Mouse (Mus musculus) forebrain, embryonic 10.5 days (tissue): ENCODE measurements around the gene Golgb1. TPM values are rescaled to one million over a fixed set of nuclear protein-coding genes. Genes with fewer than 3 reads are reported as not detected.
"Not testable (repeated sequence)": the region's sequence is repeated elsewhere in the genome, so short reads cannot be mapped to it uniquely, and the experiment has no call there.

ENCODE experiments used
- DNase-seq: peaks from one replicate; pipeline ENCODE4 v3.0.0-alpha.2; 2017; ENCODE audit warnings: low spot score; ENCODE audit errors: extremely low spot score
- H3K27ac ChIP-seq: fragments of 300-500 bp; sonication (generic); 2 replicates; pipeline ENCODE4 v1.5.1; 2016; ENCODE audit warnings: mild to moderate bottlenecking
- H3K27me3 ChIP-seq: fragments of 300-500 bp; sonication (generic); 2 replicates; pipeline ENCODE4 v1.6.1; 2016; ENCODE audit warnings: mild to moderate bottlenecking; ENCODE audit not compliant: poor library complexity, severe bottlenecking
- H3K36me3 ChIP-seq: fragments of 300-500 bp; sonication (generic); replicated peaks from 2 replicates; pipeline ENCODE4 v1.6.1; 2016; ENCODE audit warnings: mild to moderate bottlenecking, moderate library complexity
- H3K4me1 ChIP-seq: fragments of 300-500 bp; sonication (generic); 2 replicates; pipeline ENCODE4 v1.6.1; 2016
- H3K4me3 ChIP-seq: fragments of 300-500 bp; sonication (generic); 2 replicates; pipeline ENCODE4 v1.5.1; 2016; ENCODE audit warnings: mild to moderate bottlenecking, moderate library complexity
- H3K9me3 ChIP-seq: fragments of 300-500 bp; sonication (generic); 2 replicates; pipeline ENCODE4 v1.6.1; 2016; ENCODE audit warnings: mild to moderate bottlenecking, moderate library complexity
- WGBS: fragments of 180-500 bp; shearing (Covaris S2); methylation state at CpG from one replicate; pipeline ENCODE4 v1.1.7; 2016; 5-methylcytosine and 5-hydroxymethylcytosine counted together
- polyA plus RNA-seq: library from polyadenylated mRNA; unstranded; fragments of >200 nt; fragmentation: Nextera tagmentation; extraction: Ambion mirVana; gene quantifications from 2 replicates; pipeline ENCODE4 v1.2.1, GENCODE M21; 2016

Gene Golgb1
- polyA plus RNA-seq, result 71.8 and 76.2 TPM in 2 replicates

- Histone ChIP-seq H3K27ac (peak within 1 kb of the TSS; percentile 91), H3K36me3 (peaks cover 33% of the 10 kb centered on the region), H3K4me1 (peaks cover 17% of the 10 kb centered on the region), H3K27me3 (no peaks in the 10 kb centered on the region), H3K9me3 (no peaks in the 10 kb centered on the region), H3K4me3 (peak within 1 kb of the TSS; percentile 96)
- under 1% methylated on average over 43 of the region's 43 CpGs for WGBS
- DNase-seq, result peak; percentile 94
These were observed at the start of gene Golgb1, which contains the start of gene Eaf2 for GRCm38 (mm10) chr16:36874583-36875275. TSS of gene Golgb1 (plus strand) at chr16:36875140. TSS of gene Eaf2 (minus strand) at chr16:36875003.

GRCm38 (mm10) chr16:36827611-36828053 is 47.3 kb upstream of the Golgb1 start:
- no peak for DNase-seq
- peaks cover 19% of the 10 kb centered on the region for H3K4me1 ChIP-seq
- peaks cover 15% of the 10 kb centered on the region for H3K27me3 ChIP-seq
- H3K27ac ChIP-seq, result no peak overlapping the region; the same call in 1 of the 2 replicates
- H3K36me3 ChIP-seq, result peaks cover 20% of the 10 kb centered on the region
- H3K4me3 ChIP-seq, result peak overlapping the region; percentile 90
- no peaks in the 10 kb centered on the region for H3K9me3 ChIP-seq
- WGBS, result 4% methylated on average over 11 of the region's 11 CpGs

- H3K27ac ChIP-seq, result peak within 1 kb of the TSS; percentile 93
- H3K27me3 ChIP-seq, result peaks cover 15% of the 10 kb centered on the region
- H3K9me3 ChIP-seq, result no peaks in the 10 kb centered on the region
- H3K36me3 ChIP-seq, result peaks cover 24% of the 10 kb centered on the region
- peaks cover 19% of the 10 kb centered on the region for H3K4me1 ChIP-seq
- WGBS, result under 1% methylated on average over 64 of the region's 64 CpGs
- DNase-seq, result peak; percentile 92
- H3K4me3 ChIP-seq, result peak within 1 kb of the TSS; percentile 90
These were observed 46.7 kb upstream of the Golgb1 start, which contains the start of gene Iqcb1 for GRCm38 (mm10) chr16:36828054-36828786. TSS of gene Iqcb1 (plus strand) at chr16:36828385.

- WGBS, result 8% methylated on average over 11 of the region's 11 CpGs
- Histone ChIP-seq H3K27me3 (peaks cover 15% of the 10 kb centered on the region), H3K9me3 (no peaks in the 10 kb centered on the region), H3K36me3 (peaks cover 28% of the 10 kb centered on the region), H3K27ac (peak overlapping the region; percentile 93), H3K4me1 (peaks cover 19% of the 10 kb centered on the region), H3K4me3 (peak overlapping the region; percentile 90)
- DNase-seq, result no peak
These were observed 46.1 kb upstream of the Golgb1 start for GRCm38 (mm10) chr16:36828820-36829219.

- not testable (repeated sequence) for DNase-seq, H3K9me3 ChIP-seq, H3K4me3 ChIP-seq, H3K27ac ChIP-seq, H3K4me1 ChIP-seq, H3K27me3 ChIP-seq
- peaks cover 84% of the 10 kb centered on the region for H3K36me3 ChIP-seq
- whole genome bisulfite sequencing, result 96% methylated on average over 1 of the region's 1 CpGs
These were observed 28.0 kb upstream of the Golgb1 start for GRCm38 (mm10) chr16:36846894-36847293.

- WGBS, result 92% methylated on average over 3 of the region's 3 CpGs
- no peak for DNase-seq
- Histone ChIP-seq H3K27me3 (no peaks in the 10 kb centered on the region), H3K27ac (no peak overlapping the region), H3K4me1 (no peaks in the 10 kb centered on the region), H3K4me3 (no peak overlapping the region), H3K9me3 (no peaks in the 10 kb centered on the region), H3K36me3 (peaks cover 83% of the 10 kb centered on the region)
These were observed 23.7 kb upstream of the Golgb1 start for GRCm38 (mm10) chr16:36851202-36851601.

GRCm38 (mm10) chr16:36863585-36863984 is 11.4 kb upstream of the Golgb1 start:
- no peak overlapping the region for H3K27ac ChIP-seq
- no peaks in the 10 kb centered on the region for H3K9me3 ChIP-seq
- DNase-seq, result no peak
- 96% methylated on average over 3 of the region's 3 CpGs for WGBS
- peaks cover 70% of the 10 kb centered on the region for H3K36me3 ChIP-seq
- H3K27me3 ChIP-seq, result no peaks in the 10 kb centered on the region
- no peaks in the 10 kb centered on the region for H3K4me1 ChIP-seq
- no peak overlapping the region for H3K4me3 ChIP-seq

- peaks cover 7% of the 10 kb centered on the region for H3K4me1 ChIP-seq
- WGBS, result 95% methylated on average over 2 of the region's 2 CpGs
- no peaks in the 10 kb centered on the region for H3K9me3 ChIP-seq
These were observed 5.5 kb upstream of the Golgb1 start for GRCm38 (mm10) chr16:36869442-36869841.

GRCm38 (mm10) chr16:36875276-36875851 is 424 bp downstream of the Golgb1 start:
- Histone ChIP-seq H3K4me1 (peaks cover 17% of the 10 kb centered on the region), H3K27ac (peak overlapping the region; percentile 91), H3K27me3 (no peaks in the 10 kb centered on the region), H3K4me3 (peak overlapping the region; percentile 96), H3K9me3 (no peaks in the 10 kb centered on the region), H3K36me3 (peaks cover 27% of the 10 kb centered on the region)
- WGBS, result under 1% methylated on average over 48 of the region's 48 CpGs
- no peak for DNase-seq

More at GRCm38 (mm10) chr16:36869442-36869841, 5.5 kb upstream of the Golgb1 start:
- Histone ChIP-seq H3K27me3 (no peaks in the 10 kb centered on the region), H3K36me3 (peaks cover 81% of the 10 kb centered on the region), H3K4me3 (no peak overlapping the region), H3K27ac (no peak overlapping the region)
- DNase-seq, result no peak

- Histone ChIP-seq H3K9me3 (no peaks in the 10 kb centered on the region), H3K36me3 (peaks cover 8% of the 10 kb centered on the region), H3K27ac (no peak overlapping the region), H3K4me3 (no peak overlapping the region), H3K4me1 (peaks cover 17% of the 10 kb centered on the region), H3K27me3 (no peaks in the 10 kb centered on the region)
- DNase-seq, result no peak
- 75% methylated on average over 5 of the region's 5 CpGs for WGBS
These were observed 2.4 kb downstream of the Golgb1 start for GRCm38 (mm10) chr16:36877316-36877715.

GRCm38 (mm10) chr16:36882737-36883343 is 7.9 kb downstream of the Golgb1 start:
- H3K4me1 ChIP-seq, result peaks cover 8% of the 10 kb centered on the region
- H3K9me3 ChIP-seq, result no peaks in the 10 kb centered on the region
- H3K4me3 ChIP-seq, result no peak overlapping the region
- no peak overlapping the region for H3K27ac ChIP-seq
- H3K36me3 ChIP-seq, result peaks cover 14% of the 10 kb centered on the region
- DNase-seq, result no peak
- 42% methylated on average over 5 of the region's 5 CpGs for WGBS
- no peaks in the 10 kb centered on the region for H3K27me3 ChIP-seq

- Histone ChIP-seq H3K27ac (no peak overlapping the region), H3K9me3 (no peaks in the 10 kb centered on the region), H3K4me1 (peaks cover 8% of the 10 kb centered on the region), H3K27me3 (no peaks in the 10 kb centered on the region), H3K4me3 (no peak overlapping the region), H3K36me3 (peaks cover 26% of the 10 kb centered on the region)
- 85% methylated on average over 4 of the region's 4 CpGs for WGBS
- DNase-seq, result no peak
These were observed 9.9 kb downstream of the Golgb1 start for GRCm38 (mm10) chr16:36884881-36885280.
